Mouse (Mus musculus): ENCODE data around the gene Aldh16a1. TPM values are rescaled to one million over a fixed set of nuclear protein-coding genes. Genes with fewer than 3 reads are reported as not detected.
A peak's percentile ranks its signal among the peaks of the same experiment; 100 is the strongest.
"Not testable (repeated sequence)": the region's sequence is repeated elsewhere in the genome, so short reads cannot be mapped to it uniquely, and the experiment has no call there.

The Aldh16a1 gene
- polyA plus RNA-seq, 1 experiment from 2014 or later, result 41.2 TPM

- H3K9ac ChIP-seq, result peak overlapping the region; percentile 82
- H3K27ac ChIP-seq, result peak overlapping the region; percentile 92
- peak overlapping the region; percentile 76 for H3K4me2 ChIP-seq
- H3K4me3 ChIP-seq, result peak overlapping the region; percentile 73
- no peaks in the 10 kb centered on the region for H3K27me3 ChIP-seq (replicated peaks)
- 3% methylated on average over 5 of the region's 5 CpGs for WGBS (ENCODE audit: insufficient replicate concordance)
- H3K9me3 ChIP-seq (replicated peaks), result no peaks in the 10 kb centered on the region
- no peak for ATAC-seq
- H3K36me3 ChIP-seq, result peaks cover 27% of the 10 kb centered on the region; the same call in 1 of the 2 replicates
- H3K4me1 ChIP-seq, result peaks cover 42% of the 10 kb centered on the region
Observed at GRCm38 (mm10) chr7:45153586-45153985, 798 bp downstream of the Aldh16a1 start.

GRCm38 (mm10) chr7:45153052-45153451, 1.3 kb downstream of the Aldh16a1 start:
- not testable (repeated sequence) for ATAC-seq
- WGBS (ENCODE audit: insufficient replicate concordance), result 76% methylated on average over 2 of the region's 2 CpGs

DNA sequence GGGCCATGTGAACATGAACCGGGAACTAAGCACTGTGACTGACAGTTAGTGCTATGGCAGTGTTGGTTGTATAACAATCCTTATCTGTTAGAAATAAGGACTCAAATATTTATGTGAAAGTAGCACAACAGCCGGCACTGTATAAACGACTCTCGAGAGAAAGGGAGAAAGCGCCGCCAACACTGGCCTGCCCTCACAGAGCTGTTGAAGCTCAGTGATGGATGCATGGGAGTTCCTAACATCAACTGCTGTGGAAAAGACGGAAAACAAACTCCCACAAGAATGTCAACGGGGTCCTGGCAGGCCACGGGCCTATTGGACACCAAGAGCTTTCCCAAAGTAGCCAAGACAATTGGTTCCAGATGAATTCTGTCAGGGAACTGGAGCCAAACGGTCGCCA, 3.1 kb downstream of the Aldh16a1 start:
- Histone ChIP-seq H3K4me2 (no peak overlapping the region), H3K4me1 (peaks cover 54% of the 10 kb centered on the region)

More at GRCm38 (mm10) chr7:45153052-45153451, 1.3 kb downstream of the Aldh16a1 start:
- peak overlapping the region; percentile 73; the same call in 1 of the 2 replicates for H3K4me3 ChIP-seq
- not testable (repeated sequence) for H3K9me3 ChIP-seq (replicated peaks); H3K27me3 ChIP-seq (replicated peaks)
- H3K36me3 ChIP-seq, result peaks cover 26% of the 10 kb centered on the region
- peak overlapping the region; percentile 92; the same call in 1 of the 2 replicates for H3K27ac ChIP-seq
- H3K9ac ChIP-seq, result peak overlapping the region; percentile 82; the same call in 1 of the 2 replicates
- peak overlapping the region; percentile 76 for H3K4me2 ChIP-seq
- H3K4me1 ChIP-seq, result peaks cover 47% of the 10 kb centered on the region

DNA sequence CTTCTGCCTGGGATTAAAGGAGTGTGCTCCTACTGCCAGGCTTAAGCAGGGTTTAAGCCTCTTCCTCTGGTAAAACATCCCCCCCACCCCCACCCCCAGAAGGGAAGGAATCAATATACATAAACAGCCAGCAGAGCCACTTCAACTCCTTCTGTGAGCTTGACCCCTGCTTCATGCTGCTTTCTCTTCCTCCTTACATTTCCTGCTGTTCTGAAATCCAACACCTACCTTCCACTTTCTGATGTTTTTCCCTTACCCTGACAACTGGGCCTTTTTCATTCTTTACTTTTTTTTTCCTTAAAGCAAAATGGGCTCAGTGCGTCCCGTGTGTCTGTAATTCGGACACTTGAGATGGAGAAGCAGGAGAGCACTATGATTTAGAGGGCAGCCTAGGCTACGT, 4.1 kb downstream of the Aldh16a1 start:
- H3K4me3 ChIP-seq, result no peak overlapping the region
- H3K27me3 ChIP-seq (replicated peaks), result no peaks in the 10 kb centered on the region
- H3K4me2 ChIP-seq, result no peak overlapping the region
- no peak overlapping the region for H3K9ac ChIP-seq
- H3K27ac ChIP-seq, result no peak overlapping the region
- ATAC-seq, result no peak
- H3K9me3 ChIP-seq (replicated peaks), result no peaks in the 10 kb centered on the region
- H3K36me3 ChIP-seq, result peaks cover 36% of the 10 kb centered on the region
- H3K4me1 ChIP-seq, result peaks cover 48% of the 10 kb centered on the region
- 73% methylated on average over 4 of the region's 4 CpGs for whole genome bisulfite sequencing (ENCODE audit: insufficient replicate concordance)

More for the DNA sequence above, 3.1 kb downstream of the Aldh16a1 start:
- Histone ChIP-seq H3K9ac (no peak overlapping the region), H3K36me3 (peaks cover 30% of the 10 kb centered on the region), H3K9me3 (replicated peaks) (no peaks in the 10 kb centered on the region), H3K27ac (no peak overlapping the region), H3K27me3 (replicated peaks) (no peaks in the 10 kb centered on the region), H3K4me3 (no peak overlapping the region)
- ATAC-seq, result no peak
- 66% methylated on average over 11 of the region's 11 CpGs for WGBS (ENCODE audit: insufficient replicate concordance)

- Histone ChIP-seq H3K4me2 (no peak overlapping the region), H3K27me3 (replicated peaks) (no peaks in the 10 kb centered on the region)
- 78% methylated on average over 6 of the region's 6 CpGs for WGBS (ENCODE audit: insufficient replicate concordance)
Observed at GRCm38 (mm10) chr7:45149545-45149944, 4.8 kb downstream of the Aldh16a1 start.

GRCm38 (mm10) chr7:45148534-45149098, 5.8 kb downstream of the Aldh16a1 start:
- Histone ChIP-seq H3K9ac (peak overlapping the region; percentile 13; the same call in 1 of the 2 replicates), H3K4me1 (peaks cover 39% of the 10 kb centered on the region), H3K36me3 (peaks cover 53% of the 10 kb centered on the region), H3K27ac (no peak overlapping the region), H3K4me3 (no peak overlapping the region), H3K27me3 (replicated peaks) (no peaks in the 10 kb centered on the region), H3K9me3 (replicated peaks) (no peaks in the 10 kb centered on the region), H3K4me2 (no peak overlapping the region)
- no peak for ATAC-seq
- 65% methylated on average over 4 of the region's 4 CpGs for WGBS (ENCODE audit: insufficient replicate concordance)

More at GRCm38 (mm10) chr7:45149545-45149944, 4.8 kb downstream of the Aldh16a1 start:
- H3K9ac ChIP-seq, result no peak overlapping the region
- H3K36me3 ChIP-seq, result peaks cover 43% of the 10 kb centered on the region
- no peak overlapping the region for H3K4me3 ChIP-seq
- H3K27ac ChIP-seq, result no peak overlapping the region
- ATAC-seq, result no peak
- peaks cover 41% of the 10 kb centered on the region for H3K4me1 ChIP-seq
- no peaks in the 10 kb centered on the region for H3K9me3 ChIP-seq (replicated peaks)

DNA sequence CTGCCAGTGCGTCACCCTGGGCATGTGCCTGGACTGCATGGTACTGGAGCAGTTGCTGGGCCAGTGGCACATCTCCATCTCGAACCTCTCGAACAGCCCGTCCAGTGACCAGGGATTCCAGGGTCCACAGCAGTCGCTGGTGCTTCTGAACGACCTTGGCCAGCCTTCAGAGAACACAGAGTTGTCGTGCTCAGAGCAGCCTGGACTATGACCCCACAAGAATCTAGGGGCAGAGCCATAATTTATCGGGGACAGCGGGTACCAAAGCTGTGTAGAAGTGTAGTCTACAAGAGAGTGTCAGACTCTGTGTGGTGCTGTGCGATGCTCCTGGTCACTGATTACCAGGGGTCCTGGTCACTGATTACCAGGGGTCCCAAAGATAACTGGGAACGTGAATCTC, 6.5 kb downstream of the Aldh16a1 start:
- ATAC-seq, result no peak; the same call in 1 of the 2 replicates
- Histone ChIP-seq H3K9ac (no peak overlapping the region), H3K36me3 (peaks cover 60% of the 10 kb centered on the region), H3K9me3 (replicated peaks) (no peaks in the 10 kb centered on the region), H3K4me3 (no peak overlapping the region), H3K4me1 (peaks cover 34% of the 10 kb centered on the region), H3K4me2 (no peak overlapping the region), H3K27ac (no peak overlapping the region), H3K27me3 (replicated peaks) (no peaks in the 10 kb centered on the region)
- 79% methylated on average over 11 of the region's 11 CpGs for WGBS (ENCODE audit: insufficient replicate concordance)

- no peak overlapping the region for H3K9ac ChIP-seq
- peaks cover 34% of the 10 kb centered on the region for H3K4me1 ChIP-seq
- no peaks in the 10 kb centered on the region for H3K27me3 ChIP-seq (replicated peaks)
- no peak for ATAC-seq
- H3K9me3 ChIP-seq (replicated peaks), result no peaks in the 10 kb centered on the region
- H3K27ac ChIP-seq, result no peak overlapping the region
- WGBS (ENCODE audit: insufficient replicate concordance), result 86% methylated on average over 11 of the region's 11 CpGs
- H3K4me3 ChIP-seq, result no peak overlapping the region
- no peak overlapping the region for H3K4me2 ChIP-seq
- peaks cover 66% of the 10 kb centered on the region for H3K36me3 ChIP-seq
Observed at GRCm38 (mm10) chr7:45147267-45147666, 7.1 kb downstream of the Aldh16a1 start.

DNA sequence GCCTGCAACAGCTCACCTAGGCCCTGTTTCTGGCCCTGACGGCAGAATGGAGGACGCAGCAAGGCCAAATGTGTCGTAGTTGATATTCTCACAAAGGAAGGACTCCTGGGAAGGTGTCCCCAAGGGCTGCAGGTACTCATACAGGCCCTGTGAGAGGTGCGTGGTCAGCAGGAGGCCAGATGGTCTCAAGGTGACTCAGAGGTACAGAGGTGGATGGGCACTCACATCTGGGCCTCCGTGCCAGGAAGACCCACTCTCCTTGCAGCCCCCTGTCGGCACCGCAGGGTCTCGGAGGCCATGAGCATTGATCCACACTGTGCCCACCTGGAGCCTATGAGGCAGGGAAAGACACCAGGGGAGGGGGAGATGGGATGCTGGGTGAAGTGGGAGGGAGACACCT, 8.9 kb downstream of the Aldh16a1 start:
- Histone ChIP-seq H3K36me3 (peaks cover 77% of the 10 kb centered on the region), H3K4me2 (no peak overlapping the region), H3K9ac (no peak overlapping the region), H3K4me3 (no peak overlapping the region), H3K4me1 (peaks cover 21% of the 10 kb centered on the region), H3K9me3 (replicated peaks) (no peaks in the 10 kb centered on the region), H3K27ac (no peak overlapping the region), H3K27me3 (replicated peaks) (no peaks in the 10 kb centered on the region)
- no peak for ATAC-seq
- 94% methylated on average over 8 of the region's 8 CpGs for WGBS (ENCODE audit: insufficient replicate concordance)

- no peaks in the 10 kb centered on the region for H3K27me3 ChIP-seq (replicated peaks)
- no peaks in the 10 kb centered on the region for H3K9me3 ChIP-seq (replicated peaks)
- 84% methylated on average over 13 of the region's 13 CpGs for WGBS (ENCODE audit: insufficient replicate concordance)
- H3K4me2 ChIP-seq, result no peak overlapping the region
- H3K27ac ChIP-seq, result no peak overlapping the region
- no peak for ATAC-seq
- H3K4me3 ChIP-seq, result no peak overlapping the region
- H3K36me3 ChIP-seq, result peaks cover 81% of the 10 kb centered on the region
- H3K4me1 ChIP-seq, result peaks cover 25% of the 10 kb centered on the region
- H3K9ac ChIP-seq, result no peak overlapping the region
Observed at GRCm38 (mm10) chr7:45144368-45145174, 9.8 kb downstream of the Aldh16a1 start.

DNA sequence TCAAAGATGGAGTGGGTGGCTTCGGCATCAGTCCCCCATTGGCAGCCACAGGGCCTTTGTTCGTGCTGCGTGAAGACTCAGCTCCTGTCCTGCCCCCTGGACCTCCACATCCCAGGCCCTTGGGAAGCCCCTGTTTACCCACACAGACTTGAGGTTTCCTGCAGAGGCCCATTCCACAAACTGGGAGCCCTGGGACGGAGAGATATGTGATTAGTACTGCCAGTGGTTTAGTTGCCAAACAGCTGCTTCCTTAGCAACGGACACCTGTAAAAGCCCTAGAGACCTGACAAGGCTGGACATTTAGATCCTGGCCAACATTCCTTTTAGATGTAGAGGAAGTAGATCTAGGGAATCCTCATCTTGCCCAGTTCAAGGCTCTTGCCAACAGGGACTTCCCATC, 12.5 kb downstream of the Aldh16a1 start:
- Histone ChIP-seq H3K4me2 (no peak overlapping the region), H3K27ac (no peak overlapping the region), H3K4me1 (peaks cover 31% of the 10 kb centered on the region), H3K9ac (no peak overlapping the region), H3K27me3 (replicated peaks) (no peaks in the 10 kb centered on the region), H3K36me3 (peaks cover 63% of the 10 kb centered on the region), H3K4me3 (no peak overlapping the region), H3K9me3 (replicated peaks) (no peaks in the 10 kb centered on the region)
- ATAC-seq, result no peak
- WGBS (ENCODE audit: insufficient replicate concordance), result 79% methylated on average over 5 of the region's 5 CpGs

- WGBS (ENCODE audit: insufficient replicate concordance), result 87% methylated on average over 3 of the region's 3 CpGs
- Histone ChIP-seq H3K36me3 (peaks cover 57% of the 10 kb centered on the region), H3K9ac (no peak overlapping the region), H3K27ac (no peak overlapping the region), H3K4me3 (no peak overlapping the region), H3K27me3 (replicated peaks) (no peaks in the 10 kb centered on the region), H3K4me2 (no peak overlapping the region), H3K4me1 (peaks cover 37% of the 10 kb centered on the region), H3K9me3 (replicated peaks) (no peaks in the 10 kb centered on the region)
- no peak for ATAC-seq
Observed at GRCm38 (mm10) chr7:45141319-45141718, 13.1 kb downstream of the Aldh16a1 start.
